Mouse (Mus musculus): ENCODE data around the gene Usp13.

Usp13 gene

GRCm38 (mm10) chr3:32924168-32924567, 106.8 kb downstream of the Usp13 start:
- in situ Hi-C loops (cut with MboI; ENCODE audit: unreplicated experiment in 2 of 2), result no loop called here

GRCm38 (mm10) chr3:32939802-32940501, 122.6 kb downstream of the Usp13 start:
- in situ Hi-C loops (cut with MboI; ENCODE audit: unreplicated experiment in 2 of 2), result no loop called here

GRCm38 (mm10) chr3:32947486-32947885, 130.1 kb downstream of the Usp13 start:
- in situ Hi-C loops (cut with MboI; ENCODE audit: unreplicated experiment in 2 of 2), result no loop called here

GRCm38 (mm10) chr3:32951382-32951781, 134.0 kb downstream of the Usp13 start:
- in situ Hi-C loops (cut with MboI; ENCODE audit: unreplicated experiment in 2 of 2), result no loop called here

- in situ Hi-C loops (cut with MboI; ENCODE audit: unreplicated experiment in 2 of 2), result no loop called here
These were observed 144.1 kb downstream of the Usp13 start for GRCm38 (mm10) chr3:32961494-32961893.

GRCm38 (mm10) chr3:32965528-32965927, 148.2 kb downstream of the Usp13 start:
- in situ Hi-C loops (cut with MboI; ENCODE audit: unreplicated experiment in 2 of 2), result no loop called here

- in situ Hi-C loops (cut with MboI; ENCODE audit: unreplicated experiment in 2 of 2), result no loop called here
These were observed 151.5 kb downstream of the Usp13 start for GRCm38 (mm10) chr3:32968671-32969425.

GRCm38 (mm10) chr3:32970257-32970656, 152.9 kb downstream of the Usp13 start:
- in situ Hi-C loops (cut with MboI; ENCODE audit: unreplicated experiment in 2 of 2), result no loop called here

GRCm38 (mm10) chr3:32979238-32979637, 161.9 kb downstream of the Usp13 start:
- in situ Hi-C loops (cut with MboI; ENCODE audit: unreplicated experiment in 2 of 2), result no loop called here

- in situ Hi-C loops (cut with MboI; ENCODE audit: unreplicated experiment in 2 of 2), result no loop called here
These were observed 162.6 kb downstream of the Usp13 start for GRCm38 (mm10) chr3:32979981-32980380.

- in situ Hi-C loops (cut with MboI; ENCODE audit: unreplicated experiment in 2 of 2), result no loop called here
These were observed 167.8 kb downstream of the Usp13 start for GRCm38 (mm10) chr3:32985141-32985540.
